Mouse (Mus musculus) kidney, adult 11 months (tissue): ENCODE measurements around the gene Gm10272.
"Not testable (repeated sequence)": the region's sequence is repeated elsewhere in the genome, so short reads cannot be mapped to it uniquely, and the experiment has no call there.

Experiments used
- DNase-seq: peaks from one replicate; pipeline ENCODE4 v3.0.0; 2022

Gm10272 gene

GRCm38 (mm10) chr10:77729241-77729640 lies 22.8 kb downstream of the Gm10272 start:
- no peak for DNase-seq

GRCm38 (mm10) chr10:77735928-77736327 lies 29.5 kb downstream of the Gm10272 start:
- no peak for DNase-seq

DNA sequence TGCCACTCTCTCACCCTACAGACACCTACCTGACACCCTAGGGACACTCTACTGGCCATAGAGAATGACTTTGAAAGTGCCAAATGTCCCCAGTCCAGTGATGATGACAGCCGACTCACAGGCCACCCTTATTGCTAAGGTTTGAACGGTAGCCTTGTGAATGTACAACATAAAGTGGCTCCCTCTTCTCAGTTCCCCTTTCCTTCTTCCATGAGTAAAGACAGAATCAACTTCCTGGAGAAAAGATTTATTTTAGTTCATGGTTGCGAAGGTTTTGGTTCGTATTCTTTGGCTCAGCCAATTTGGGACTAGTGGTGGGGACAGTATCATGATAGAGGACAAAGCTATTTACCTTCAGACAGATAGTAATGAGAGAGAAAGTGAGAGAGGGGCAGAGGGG lies 32.5 kb downstream of the Gm10272 start:
- no peak for DNase-seq

- not testable (repeated sequence) for DNase-seq
These were observed 35.7 kb downstream of the Gm10272 start, which contains the start of gene Gm18596 for GRCm38 (mm10) chr10:77741924-77742688. TSS of gene Gm18596 (minus strand) at chr10:77742638.

GRCm38 (mm10) chr10:77750686-77751085 lies 44.3 kb downstream of the Gm10272 start:
- DNase-seq: not testable (repeated sequence)

DNA sequence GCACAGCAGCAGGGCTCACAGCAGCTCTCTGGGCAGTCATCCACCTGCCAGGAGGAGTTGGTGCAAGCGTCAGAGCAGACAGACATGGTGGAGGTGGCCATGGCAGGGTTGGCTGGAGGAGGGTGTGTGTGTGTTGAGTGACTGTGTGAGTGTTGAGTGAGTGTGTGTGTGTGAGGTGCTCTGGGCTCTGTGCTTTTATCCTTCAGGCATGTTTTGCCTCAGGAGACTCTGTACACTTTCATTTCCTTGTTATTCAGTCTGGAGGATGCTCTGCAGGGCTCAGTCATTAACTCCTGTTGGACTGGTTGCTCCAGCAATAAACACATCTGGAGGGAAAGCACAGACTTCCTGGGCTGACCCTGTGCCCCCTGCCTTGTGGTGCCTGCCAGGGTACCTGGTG lies 44.8 kb downstream of the Gm10272 start, which contains the start of gene Gm9736:
Gene Gm9736, minus strand, starts transcription at position 101 of the 400 bp plus-strand sequence.
- not testable (repeated sequence) for DNase-seq

DNA sequence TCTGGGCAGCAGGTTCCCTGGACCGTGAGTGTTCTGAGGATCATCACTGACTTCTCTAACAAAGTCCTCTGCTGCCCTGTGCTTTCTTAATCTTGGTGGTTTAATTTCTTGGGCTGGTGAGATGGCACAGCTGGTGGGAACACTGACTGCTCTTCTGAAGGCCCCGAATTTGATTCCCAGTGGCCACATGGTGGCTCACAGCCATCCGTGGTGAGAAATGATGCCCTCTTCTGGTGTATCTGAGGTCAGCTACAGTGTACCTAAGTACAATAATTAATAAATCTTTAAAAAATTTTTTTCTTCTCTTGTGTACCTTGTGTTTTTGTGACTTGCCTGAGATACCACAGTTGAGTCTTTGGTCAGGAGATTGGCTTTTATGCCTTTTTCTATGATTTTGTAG lies 45.9 kb downstream of the Gm10272 start:
- DNase-seq: not testable (repeated sequence)

GRCm38 (mm10) chr10:77753448-77753847 lies 47.0 kb downstream of the Gm10272 start:
- no peak for DNase-seq
